Mouse (Mus musculus) kidney, adult 10 weeks (tissue): Measurements from ENCODE around the gene Agrn. TPM values are rescaled to one million over a fixed set of nuclear protein-coding genes. Genes with fewer than 3 reads are reported as not detected.

Experiments used
- polyA plus RNA-seq: library from polyadenylated mRNA; stranded (reverse); fragments of 350-450 nt; fragmentation: Illumina TruSeq; extraction: RNeasy Lipid Tissue Mini Kit (QIAGEN cat#74804); gene quantifications from one replicate; pipeline ENCODE4 v1.2.3, GENCODE M21; 2014; ENCODE audit warnings: low read depth, low replicate concordance

Agrn gene
- 20.3 TPM for polyA plus RNA-seq

GRCm38 (mm10) chr4:156197131-156197828 lies at the start of gene Agrn:
Gene Agrn (minus strand): TSS chr4:156197488.

DNA sequence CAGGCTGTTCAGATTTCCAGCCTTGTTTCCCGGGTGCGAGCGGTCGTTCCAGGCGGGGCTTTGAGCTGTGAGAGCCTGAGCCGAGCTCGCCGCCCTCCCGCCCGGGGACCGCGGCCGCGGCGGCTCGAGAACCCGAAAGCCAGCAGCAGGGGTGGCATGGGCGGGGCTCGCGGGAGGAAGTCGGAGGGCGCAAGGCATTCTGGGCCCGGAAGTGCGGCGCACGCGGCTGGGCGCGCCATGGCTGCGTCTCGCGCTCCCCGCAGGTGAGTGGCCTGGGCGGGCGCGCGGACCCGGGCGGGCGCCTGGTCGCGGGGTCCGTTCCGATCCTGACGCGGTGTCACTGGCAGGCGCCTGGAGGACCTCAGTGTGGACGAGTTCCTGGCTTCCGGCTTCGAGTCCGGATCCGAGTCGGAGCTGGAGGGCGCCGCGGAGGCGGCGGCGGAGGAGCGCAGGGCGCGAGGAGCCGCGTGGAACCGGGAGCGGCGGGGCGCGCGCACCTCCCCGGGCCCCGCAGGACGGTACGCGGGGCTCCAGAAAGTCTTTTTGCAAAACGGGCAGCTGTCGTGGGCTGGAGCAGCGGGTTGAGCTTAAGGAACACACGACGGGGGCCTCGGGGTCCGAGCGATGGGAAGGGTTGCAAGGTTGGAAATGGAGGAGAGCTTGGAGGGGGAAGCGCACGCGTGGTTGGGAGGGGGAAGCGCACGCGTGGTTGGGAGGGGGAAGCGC lies 38.7 kb upstream of the Agrn start, which contains the start of gene Noc2l:
Gene Noc2l, plus strand, starts transcription at position 203 of the 726 bp plus-strand sequence.

DNA sequence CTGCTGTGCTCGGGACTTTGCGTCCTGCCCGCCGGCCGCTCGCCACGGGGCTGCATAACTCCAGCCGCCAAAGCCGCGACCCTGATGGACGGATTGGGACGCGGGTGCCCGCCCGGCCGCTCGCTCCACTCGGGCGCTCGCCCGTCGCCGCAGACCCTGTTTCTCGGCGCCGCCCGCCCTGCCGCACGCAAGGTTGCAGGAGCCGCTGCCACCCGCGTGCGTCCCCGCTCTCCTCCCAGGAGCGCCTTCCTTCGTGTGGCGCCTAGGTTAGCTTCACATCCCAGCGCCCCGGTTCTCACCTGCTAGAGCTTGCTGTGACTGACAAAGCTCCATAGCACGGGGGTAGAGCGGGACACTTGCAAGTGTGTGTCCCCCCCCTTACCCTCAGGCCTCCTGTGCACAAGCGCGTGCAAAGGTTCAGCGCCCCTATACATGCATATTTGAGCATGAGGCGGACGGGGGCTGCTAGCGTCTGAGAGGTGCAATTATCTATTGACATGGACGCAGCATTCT lies 37.5 kb upstream of the Agrn start, which contains the start of gene Plekhn1:
Gene Plekhn1, minus strand, starts transcription at position 157 of the 513 bp plus-strand sequence.

DNA sequence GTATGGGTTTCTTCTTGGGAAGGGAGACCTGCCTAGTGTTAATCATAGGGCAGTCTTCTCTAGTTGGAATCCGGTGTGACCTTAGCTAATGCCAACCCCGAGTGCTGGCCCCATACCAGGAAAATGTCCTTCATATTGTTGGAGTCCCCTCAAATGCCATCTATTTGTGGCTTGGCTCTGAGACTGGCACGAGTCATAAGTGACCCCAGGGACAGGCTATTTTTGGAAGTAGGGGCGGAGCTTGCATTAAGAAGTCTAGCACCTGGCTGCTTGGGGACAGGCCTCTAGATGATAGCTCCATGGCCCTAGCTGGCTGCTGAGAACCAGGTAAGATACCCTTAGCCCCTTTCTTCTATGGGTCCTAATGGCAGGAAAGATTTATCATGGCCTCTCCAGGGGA lies 18.4 kb upstream of the Agrn start, which contains the start of gene Perm1:
Gene Perm1, plus strand, starts transcription at position 220 of the 400 bp plus-strand sequence.

GRCm38 (mm10) chr4:156203001-156203412 lies 5.7 kb upstream of the Agrn start, which contains the start of gene AW011738:
Gene AW011738 (plus strand): TSS chr4:156203304.

GRCm38 (mm10) chr4:156200623-156201475 lies 3.6 kb upstream of the Agrn start, which contains the start of gene Isg15:
Gene Isg15 (minus strand): TSS chr4:156200818.

DNA sequence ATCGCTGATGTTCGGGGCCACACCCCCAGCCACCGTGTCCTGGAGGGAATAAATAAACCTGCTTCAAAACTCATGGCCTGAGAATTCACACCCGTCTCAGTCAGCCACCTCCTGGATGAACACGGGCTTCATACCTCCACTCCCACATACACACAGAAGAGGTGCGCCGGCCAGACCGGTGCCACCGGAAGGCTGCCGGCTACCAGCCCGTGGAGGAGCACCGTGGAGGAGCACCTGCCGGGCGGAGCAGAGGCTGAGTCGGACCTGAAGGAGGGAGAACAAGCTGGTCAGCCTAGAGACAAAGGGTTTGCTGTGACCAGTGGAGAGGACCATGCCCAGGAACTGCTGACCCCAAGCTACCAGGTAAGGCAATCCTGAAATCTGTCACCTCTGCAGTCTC lies 66.9 kb downstream of the Agrn start, which contains the start of gene Rnf223:
Gene Rnf223, plus strand, starts transcription at position 78 of the 400 bp plus-strand sequence.

Other genes with a start within 250 kb of the Agrn start
- gene C1qtnf12, start 235.2 kb downstream of the Agrn start, polyA plus RNA-seq, result 28.0 TPM
- gene B3galt6, start 204.8 kb downstream of the Agrn start, polyA plus RNA-seq, result 5.6 TPM
- gene Sdf4, start 204.6 kb downstream of the Agrn start, polyA plus RNA-seq, result 121 TPM
- gene Tnfrsf4, start 183.6 kb downstream of the Agrn start, polyA plus RNA-seq, result not detected
- gene Tnfrsf18, start 171.3 kb downstream of the Agrn start, polyA plus RNA-seq, result not detected
- 0.61 TPM for gene Ttll10, start 138.1 kb downstream of the Agrn start, polyA plus RNA-seq
- gene 9430015G10Rik, start 87.5 kb downstream of the Agrn start, polyA plus RNA-seq, result 1.5 TPM
- gene Rnf223, start 67.0 kb downstream of the Agrn start, polyA plus RNA-seq, result not detected
- not detected for gene Isg15, start 3.3 kb upstream of the Agrn start, polyA plus RNA-seq
- 0.77 TPM for gene AW011738, start 5.8 kb upstream of the Agrn start, polyA plus RNA-seq
- 2.7 TPM for gene Perm1, start 18.4 kb upstream of the Agrn start, polyA plus RNA-seq
- gene Plekhn1, start 37.4 kb upstream of the Agrn start, polyA plus RNA-seq, result 2.0 TPM
- gene Noc2l, start 38.5 kb upstream of the Agrn start, polyA plus RNA-seq, result 4.9 TPM
- gene Samd11, start 58.2 kb upstream of the Agrn start, polyA plus RNA-seq, result not detected
- not detected for gene Vmn2r-ps159, start 133.6 kb upstream of the Agrn start, polyA plus RNA-seq